Mouse (Mus musculus) cerebellum, adult 18-20 months (tissue): ENCODE measurements around the gene Mon1b.

Experiments
- DNase-seq, 2 experiments: peaks; one replicate each; pipeline ENCODE4 v3.0.0; 2021

Gene Mon1b

DNA sequence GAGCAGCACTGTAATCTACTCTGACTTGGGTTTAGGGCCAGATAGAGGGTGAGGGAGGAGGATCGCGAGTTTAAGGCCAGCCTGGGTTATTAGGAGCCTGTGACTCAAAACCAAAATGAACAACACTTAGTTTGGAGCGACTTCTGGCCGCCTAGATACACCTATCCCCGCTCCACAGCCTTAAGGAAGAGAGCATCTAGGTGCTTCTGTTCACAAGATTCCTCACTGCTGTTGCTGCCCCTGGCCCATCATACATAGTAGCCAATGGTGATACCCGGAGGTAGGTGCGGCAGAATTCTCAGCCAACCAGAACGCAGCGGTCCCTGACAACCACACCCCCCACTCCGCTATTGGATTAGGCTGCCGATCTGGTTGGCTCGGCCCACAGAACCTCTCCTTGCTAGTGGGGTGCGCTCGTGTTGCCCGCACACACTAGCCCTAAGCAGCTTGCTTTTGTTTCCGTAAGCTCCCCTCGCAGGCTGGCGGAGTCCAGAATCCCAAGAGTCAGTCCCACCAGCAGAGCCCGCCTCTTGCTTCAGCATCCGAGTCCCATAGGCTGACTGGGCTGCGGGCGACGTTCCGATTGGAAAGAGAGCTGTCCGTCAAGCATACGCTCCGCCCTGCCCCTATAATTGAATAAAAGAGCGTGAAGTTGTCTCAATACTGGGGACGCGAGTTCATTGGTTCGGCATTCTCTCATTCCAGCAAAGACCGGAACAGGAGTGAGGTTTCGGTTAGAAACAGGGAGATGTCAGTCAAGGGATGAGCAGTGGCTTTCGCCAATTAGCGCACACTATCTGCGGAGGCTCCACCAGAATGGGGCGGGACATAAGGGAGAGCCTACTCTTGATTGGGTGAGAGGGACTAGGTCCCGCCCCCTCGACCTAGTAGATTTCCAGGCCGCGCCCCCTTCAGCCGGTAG lies at the start of gene Mon1b:
TSS of gene Mon1b (plus strand) at position 918 of the 922 bp plus-strand sequence.
- DNase-seq, result peak; percentile 97 to 100

DNA sequence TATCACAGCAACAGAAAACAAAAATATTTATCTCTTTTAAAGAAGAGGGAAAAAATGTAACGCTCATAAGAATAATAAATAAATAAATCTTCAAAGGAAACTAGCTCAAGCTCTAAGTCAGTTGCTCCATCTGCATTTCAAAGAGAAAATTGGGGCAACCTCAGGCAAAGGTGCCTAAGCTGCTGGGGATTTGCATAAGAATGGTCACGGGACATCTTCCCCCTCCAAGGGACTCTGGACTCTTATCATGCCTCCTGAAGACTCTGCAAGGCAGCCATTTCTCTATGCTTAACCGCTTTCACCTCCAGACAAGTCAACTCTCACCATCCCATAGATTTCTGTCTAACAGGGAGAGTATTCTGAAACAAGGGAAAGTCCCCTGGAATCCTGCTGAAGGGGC lies 37.0 kb upstream of the Mon1b start:
- DNase-seq, result no peak

GRCm38 (mm10) chr8:113632634-113633033 lies 2.8 kb upstream of the Mon1b start:
- peak; percentile 59 to 68 for DNase-seq

- DNase-seq, result peak; percentile 11 to 28
Observed at GRCm38 (mm10) chr8:113634161-113634560, 1.2 kb upstream of the Mon1b start.

DNA sequence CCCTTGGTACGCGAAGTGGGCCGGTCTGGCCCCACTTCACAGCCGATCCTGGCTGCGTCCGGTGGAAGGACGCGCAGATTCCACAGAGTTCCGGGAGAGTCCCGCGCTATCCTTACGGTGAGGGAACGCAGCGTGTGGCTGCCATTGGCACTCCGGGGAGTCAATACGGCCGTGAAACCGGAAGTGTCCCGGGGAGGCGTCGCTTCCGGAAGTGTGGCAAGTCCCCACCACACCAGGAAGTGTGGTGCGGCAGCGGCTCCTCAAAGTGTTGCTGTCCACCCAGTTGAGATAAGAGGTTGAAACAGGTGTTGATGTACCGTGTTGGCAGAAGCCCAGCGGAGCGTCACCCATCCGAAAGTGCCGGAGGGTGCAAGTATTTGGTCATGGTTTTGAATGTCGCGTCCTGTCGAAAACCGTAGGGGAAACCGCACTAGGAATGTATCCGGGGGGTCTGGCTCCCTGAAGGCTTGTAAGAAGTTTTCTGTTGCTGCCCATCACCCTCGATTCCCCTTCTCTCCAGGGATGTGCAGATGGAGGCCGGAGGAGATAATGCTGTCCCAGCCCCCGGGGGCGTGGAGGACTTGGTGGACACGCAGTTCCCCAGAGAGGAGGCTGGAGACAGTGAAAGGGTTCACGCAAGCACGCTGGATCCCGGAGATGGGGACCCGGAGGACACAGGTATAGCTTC lies 349 bp downstream of the Mon1b start:
- DNase-seq, result no peak

- peak in 1 of 2 experiments; percentile 14 for DNase-seq
Observed at GRCm38 (mm10) chr8:113636280-113636628, 867 bp downstream of the Mon1b start.

DNA sequence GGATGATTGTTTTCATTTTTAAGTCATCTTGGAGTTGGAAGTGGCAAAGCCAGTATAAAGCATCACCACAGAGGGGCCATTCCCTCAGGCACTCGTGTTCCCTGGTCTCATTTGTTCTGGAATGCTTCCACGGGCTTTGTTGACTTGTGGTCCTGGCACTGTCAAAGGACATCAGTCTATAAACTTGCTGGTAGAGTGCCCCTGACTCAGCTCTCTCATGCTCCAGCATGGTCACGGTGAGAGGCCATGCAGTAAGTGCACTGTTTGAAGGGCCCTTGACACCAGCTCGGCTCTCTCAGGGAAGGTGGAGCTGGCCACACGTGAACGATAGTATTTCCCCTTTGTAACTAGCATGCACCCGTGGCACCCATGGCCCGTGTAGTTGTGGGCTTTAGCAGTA lies 5.0 kb downstream of the Mon1b start:
- DNase-seq, result no peak

DNA sequence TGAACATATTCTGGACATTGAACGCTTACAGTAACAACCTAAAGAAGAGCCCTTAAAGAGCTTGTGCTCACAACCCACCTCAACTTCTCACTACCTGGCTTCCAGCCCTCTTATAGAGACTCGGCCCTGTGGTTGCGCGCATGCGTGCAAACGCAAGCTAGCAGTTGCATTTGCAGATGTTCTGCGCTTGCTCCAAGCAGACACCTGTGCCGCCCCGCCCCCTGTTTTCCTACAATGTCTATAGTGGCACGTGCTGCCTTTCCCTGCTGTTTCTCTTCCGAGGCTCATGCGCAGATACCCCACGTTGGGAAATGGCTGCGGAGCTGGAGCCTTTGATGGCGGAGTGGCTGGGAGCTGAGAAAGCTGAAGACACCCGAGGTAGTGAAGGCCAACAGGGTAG lies 7.5 kb downstream of the Mon1b start, which contains the start of gene Syce1l:
TSS of gene Syce1l (plus strand) at position 288 of the 400 bp plus-strand sequence.
- no peak for DNase-seq

DNA sequence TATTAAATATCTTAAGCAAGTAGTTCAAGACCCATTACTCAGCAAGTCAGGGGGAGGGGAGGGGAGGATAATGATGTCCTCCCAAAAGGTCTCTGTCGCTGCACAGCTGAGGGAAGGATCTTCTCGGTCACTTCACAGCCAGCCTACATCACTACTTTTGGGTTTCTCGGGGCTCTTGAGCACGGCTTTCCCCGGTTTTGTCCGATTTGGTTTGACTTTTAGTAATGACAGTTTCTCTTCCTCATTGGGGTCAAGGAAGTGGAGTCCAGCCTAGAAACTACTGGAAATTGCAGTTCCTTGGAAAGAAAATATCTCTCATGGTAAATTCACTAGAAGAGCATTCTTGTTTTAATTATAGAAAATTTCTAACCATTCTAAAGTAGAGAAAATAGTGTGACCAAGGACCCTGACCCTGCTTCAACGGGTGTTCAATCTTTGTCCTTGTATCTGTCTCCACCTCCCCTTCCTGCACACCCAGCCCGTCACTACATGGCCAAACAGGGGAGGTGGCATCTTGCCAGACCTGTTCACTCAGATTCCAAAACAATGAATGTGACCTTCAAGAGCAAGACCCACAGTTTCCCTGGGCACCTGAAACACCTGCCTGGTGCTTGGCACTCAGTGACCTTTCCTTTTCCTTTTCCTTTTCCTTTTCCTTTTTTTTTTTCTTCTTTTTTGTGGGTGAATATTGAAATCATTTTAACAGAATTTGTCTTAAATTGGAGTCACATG lies 8.3 kb downstream of the Mon1b start:
- no peak for DNase-seq

GRCm38 (mm10) chr8:113645220-113645619 lies 9.8 kb downstream of the Mon1b start:
- DNase-seq, result no peak

- DNase-seq, result no peak
Observed at GRCm38 (mm10) chr8:113652450-113652849, 17.1 kb downstream of the Mon1b start.

DNA sequence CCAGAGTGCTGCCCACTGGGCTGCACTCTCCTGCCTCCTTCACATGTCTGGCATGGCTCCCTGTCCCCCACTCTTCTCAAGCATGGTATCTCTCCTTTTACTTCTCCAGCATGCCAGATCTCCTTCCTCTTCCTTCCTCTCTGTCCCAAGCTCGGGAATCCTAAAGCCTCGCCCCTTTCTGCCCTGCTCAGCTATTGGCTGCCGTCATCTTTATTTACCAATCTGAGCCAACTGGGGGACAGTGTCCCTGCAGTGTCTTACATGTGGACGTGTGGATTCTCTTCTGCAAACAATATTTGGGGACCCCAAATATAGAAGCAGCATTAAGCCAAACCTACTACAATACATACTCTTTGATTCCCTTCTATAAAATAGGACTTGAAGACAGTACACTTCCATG lies 17.8 kb downstream of the Mon1b start:
- no peak for DNase-seq

DNA sequence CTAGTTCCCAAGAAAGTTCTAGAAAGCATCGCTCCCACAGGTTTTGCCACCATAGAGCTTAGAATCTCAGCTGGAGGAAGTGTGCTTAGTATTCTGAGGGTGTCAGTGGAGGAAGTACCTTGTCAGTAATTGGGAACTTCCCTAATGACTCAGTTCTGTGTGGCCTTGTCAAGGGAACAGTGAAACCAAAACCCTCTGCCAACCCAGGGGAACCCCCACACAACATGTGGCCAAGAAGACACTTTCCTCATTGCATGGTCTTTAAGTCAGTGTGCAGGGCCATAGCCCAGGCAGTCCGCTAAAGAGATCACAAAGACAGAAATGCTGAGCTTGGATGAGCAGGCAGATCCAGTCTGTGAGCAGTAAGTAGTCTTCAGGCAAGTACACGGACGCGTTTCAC lies 20.8 kb downstream of the Mon1b start:
- DNase-seq, result no peak

GRCm38 (mm10) chr8:113656681-113657298 lies 21.4 kb downstream of the Mon1b start:
- DNase-seq, result no peak

- DNase-seq, result no peak
Observed at GRCm38 (mm10) chr8:113660128-113660527, 24.7 kb downstream of the Mon1b start.

GRCm38 (mm10) chr8:113664544-113664943 lies 29.2 kb downstream of the Mon1b start:
- DNase-seq, result peak; percentile 81 to 82

- DNase-seq, result no peak
Observed at GRCm38 (mm10) chr8:113665036-113665435, 29.6 kb downstream of the Mon1b start.

GRCm38 (mm10) chr8:113665951-113666350 lies 30.6 kb downstream of the Mon1b start:
- DNase-seq, result no peak

DNA sequence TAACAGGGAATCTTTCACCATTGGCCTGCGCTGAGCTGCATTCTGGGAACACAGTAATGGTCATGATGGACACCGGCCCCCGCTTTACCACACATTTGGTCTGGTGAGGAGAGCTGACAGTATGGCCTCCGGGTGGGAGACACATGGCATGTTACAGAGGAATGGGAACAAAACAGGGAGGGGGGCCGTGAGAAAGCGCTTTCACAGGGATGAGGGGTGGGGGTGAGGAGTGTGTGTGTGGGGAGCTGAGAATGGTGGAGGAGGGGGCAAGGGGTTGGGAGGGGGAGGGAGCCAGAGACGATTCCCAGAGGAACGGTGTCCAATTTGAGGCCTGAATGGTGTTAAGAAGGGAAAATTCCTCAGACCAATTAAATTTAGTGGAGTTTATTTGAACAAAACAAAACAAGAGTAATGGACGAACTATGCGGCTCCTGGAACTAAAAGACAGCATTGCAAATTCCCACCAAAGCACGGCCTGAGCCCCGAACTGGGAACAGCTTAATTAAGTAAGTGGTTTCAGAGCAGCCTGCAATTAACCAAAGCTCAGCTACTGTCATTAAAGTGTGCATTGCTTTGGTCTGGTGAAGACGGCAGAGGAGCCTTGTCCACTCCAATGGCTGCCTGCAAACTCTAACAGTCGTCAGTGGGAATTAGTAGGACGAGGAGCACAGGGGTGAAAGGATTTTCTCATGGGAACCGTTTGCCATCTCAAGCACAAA lies 31.5 kb downstream of the Mon1b start:
- no peak for DNase-seq

- DNase-seq, result no peak
Observed at GRCm38 (mm10) chr8:113669924-113670323, 34.5 kb downstream of the Mon1b start.

GRCm38 (mm10) chr8:113672599-113673255 lies 37.3 kb downstream of the Mon1b start:
- peak; percentile 13 to 15 for DNase-seq

DNA sequence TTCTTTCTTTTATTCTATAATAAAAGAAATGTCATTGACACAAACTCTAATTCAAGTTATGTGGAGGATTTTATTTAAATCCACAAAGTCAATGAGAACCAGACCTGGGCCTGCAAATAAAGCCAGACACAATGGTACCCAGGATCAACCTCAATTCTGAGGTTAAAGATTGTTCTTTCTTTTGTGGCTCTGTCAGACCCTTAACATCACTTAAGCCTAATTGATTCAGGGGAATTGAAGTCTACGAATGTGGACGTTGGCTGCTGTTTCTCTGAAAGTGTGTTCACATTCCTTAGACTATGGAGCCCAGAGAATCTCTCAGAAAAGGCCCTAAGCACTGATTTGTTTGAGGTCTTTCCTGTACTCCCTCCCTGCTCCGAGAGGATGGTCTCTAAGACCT lies 37.9 kb downstream of the Mon1b start:
- no peak for DNase-seq
